Mouse (Mus musculus) intestine, embryonic 14.5 days (tissue): Measurements from ENCODE around the gene Dnajb3. TPM values are rescaled to one million over a fixed set of nuclear protein-coding genes. Genes with fewer than 3 reads are reported as not detected.
A peak's percentile ranks its signal among the peaks of the same experiment; 100 is the strongest.

ENCODE experiments used
- ATAC-seq: fragments of 200-750 bp; cut with Nextera tagmentation; replicated peaks from 2 replicates; pipeline ENCODE4 v1.8.0; 2017; ENCODE audit warnings: low read depth, moderate number of reproducible peaks, moderate TSS enrichment, moderate library complexity; ENCODE audit not compliant: low FRiP score, low TSS enrichment
- DNase-seq: peaks from one replicate; pipeline ENCODE4 v3.0.0-alpha.2; 2018; ENCODE audit warnings: low spot score
- H3K27ac ChIP-seq: fragments of 300-500 bp; sonication (generic); 2 replicates; pipeline ENCODE4 v1.5.1; 2014; ENCODE audit warnings: low read depth, mild to moderate bottlenecking, control low read depth
- H3K27me3 ChIP-seq: fragments of 300-500 bp; sonication (generic); replicated peaks from 2 replicates; pipeline ENCODE4 v1.6.1; 2014; ENCODE audit warnings: low read length, control low read depth; ENCODE audit not compliant: control insufficient read depth, insufficient read depth
- H3K36me3 ChIP-seq: fragments of 300-500 bp; sonication (generic); 2 replicates; pipeline ENCODE4 v1.6.1; 2014; ENCODE audit warnings: low read length, control low read depth; ENCODE audit not compliant: control insufficient read depth, insufficient read depth
- H3K4me1 ChIP-seq: fragments of 300-500 bp; sonication (generic); replicated peaks from 2 replicates; pipeline ENCODE4 v1.6.1; 2014; ENCODE audit warnings: low read length, control low read depth, mixed read lengths; ENCODE audit not compliant: control insufficient read depth, insufficient read depth
- H3K4me2 ChIP-seq: fragments of 300-500 bp; sonication (generic); 2 replicates; pipeline ENCODE4 v1.6.1; 2014; ENCODE audit warnings: low read length
- H3K4me3 ChIP-seq: fragments of 300-500 bp; sonication (generic); 2 replicates; pipeline ENCODE4 v1.5.1; 2014; ENCODE audit warnings: low read depth, low read length, control low read depth, mixed read lengths
- H3K9ac ChIP-seq: fragments of 300-500 bp; sonication (generic); 2 replicates; pipeline ENCODE4 v1.6.1; 2014; ENCODE audit warnings: mild to moderate bottlenecking, low read length
- H3K9me3 ChIP-seq: fragments of 300-500 bp; sonication (generic); 2 replicates; pipeline ENCODE4 v1.6.1; 2016; ENCODE audit warnings: low read length, control low read depth; ENCODE audit not compliant: control insufficient read depth
- WGBS: fragments of 180-500 bp; shearing (Covaris S2); extraction: QIAGEN DNeasy Blood & Tissue Kit; methylation state at CpG from one replicate; pipeline ENCODE4 v1.1.7; 2014; 5-methylcytosine and 5-hydroxymethylcytosine counted together
- polyA plus RNA-seq: library from polyadenylated mRNA; unstranded; fragments of >200 nt; fragmentation: Nextera tagmentation; extraction: Ambion mirVana; gene quantifications from 2 replicates; pipeline ENCODE4 v1.2.1, GENCODE M21; 2014

Gene Dnajb3
- polyA plus RNA-seq, 1 experiment from 2014 or later, result 8.0 TPM

DNA sequence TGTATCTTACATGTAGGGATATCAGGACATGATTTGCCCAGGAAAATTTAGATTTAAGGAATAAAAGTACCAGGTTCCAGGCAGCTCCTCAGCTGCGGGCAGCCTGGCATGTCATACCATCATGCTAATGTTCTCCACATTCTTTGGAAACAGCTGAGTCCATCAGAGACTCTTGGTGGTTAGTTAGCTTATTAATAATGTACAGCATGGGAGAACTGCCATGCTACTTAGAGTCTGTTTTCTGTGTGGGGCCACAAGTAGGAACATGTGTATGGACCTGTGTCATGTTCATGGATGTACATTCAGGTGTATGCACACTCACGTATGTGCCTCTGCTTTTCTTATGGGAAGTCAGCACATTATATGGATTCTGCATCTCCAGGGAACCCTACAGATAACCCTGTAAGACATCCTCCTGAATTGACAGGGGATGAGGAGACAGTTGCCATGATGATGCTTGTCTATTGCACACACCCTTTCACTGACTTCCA, 8.9 kb upstream of the Dnajb3 start:
- Histone ChIP-seq H3K4me3 (no peak overlapping the region), H3K27ac (no peak overlapping the region), H3K4me1 (no peaks in the 10 kb centered on the region), H3K36me3 (no peaks in the 10 kb centered on the region), H3K4me2 (no peak overlapping the region), H3K27me3 (no peaks in the 10 kb centered on the region), H3K9ac (no peak overlapping the region), H3K9me3 (peaks cover 53% of the 10 kb centered on the region)
- ATAC-seq (no peak), DNase-seq (no peak)
- 78% methylated on average over 2 of the region's 2 CpGs for WGBS

DNA sequence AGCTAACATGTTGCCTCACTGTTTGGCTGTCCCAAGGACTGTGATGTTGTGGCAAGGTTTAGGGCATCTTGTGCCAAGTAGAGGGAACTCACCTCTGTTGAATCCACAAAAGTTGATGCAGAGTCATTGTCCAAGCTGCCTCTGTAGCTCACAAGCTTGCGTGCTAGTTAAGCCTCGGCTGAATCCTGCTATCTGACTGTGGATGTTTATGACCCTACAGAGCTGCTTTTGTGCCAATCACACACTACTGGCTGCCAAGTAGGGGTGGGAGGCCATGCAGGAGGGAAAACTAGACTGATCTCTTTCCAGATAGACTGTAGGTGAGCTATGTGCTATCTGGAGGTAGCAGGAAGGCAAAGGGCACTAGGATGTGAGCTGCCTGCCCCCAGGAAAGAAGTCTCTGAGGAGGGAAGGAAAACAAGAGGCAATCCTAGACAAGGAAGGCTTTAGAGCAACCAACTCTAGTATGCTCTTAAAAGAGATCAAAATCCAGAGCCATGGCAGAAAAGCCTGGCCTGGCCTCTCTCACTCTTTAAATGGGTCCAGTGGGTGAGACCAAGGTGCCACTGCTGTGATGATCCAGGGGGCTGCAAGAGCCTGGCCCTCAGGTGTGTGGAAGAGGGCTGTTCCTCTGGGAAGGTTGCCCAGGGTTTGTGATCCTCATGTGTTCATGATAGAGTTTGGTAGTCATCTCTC, 8.3 kb upstream of the Dnajb3 start:
- no peak overlapping the region for H3K4me2 ChIP-seq
- no peak overlapping the region for H3K4me3 ChIP-seq
- WGBS, result 79% methylated on average over 2 of the region's 2 CpGs
- H3K9ac ChIP-seq, result no peak overlapping the region
- no peak overlapping the region for H3K27ac ChIP-seq
- peak; percentile 62 for DNase-seq
- no peaks in the 10 kb centered on the region for H3K27me3 ChIP-seq
- no peaks in the 10 kb centered on the region for H3K4me1 ChIP-seq
- ATAC-seq, result 0 out of 2 replicates have a peak, but pooled peaks have one; percentile 7
- H3K36me3 ChIP-seq, result no peaks in the 10 kb centered on the region
- H3K9me3 ChIP-seq, result peaks cover 53% of the 10 kb centered on the region

DNA sequence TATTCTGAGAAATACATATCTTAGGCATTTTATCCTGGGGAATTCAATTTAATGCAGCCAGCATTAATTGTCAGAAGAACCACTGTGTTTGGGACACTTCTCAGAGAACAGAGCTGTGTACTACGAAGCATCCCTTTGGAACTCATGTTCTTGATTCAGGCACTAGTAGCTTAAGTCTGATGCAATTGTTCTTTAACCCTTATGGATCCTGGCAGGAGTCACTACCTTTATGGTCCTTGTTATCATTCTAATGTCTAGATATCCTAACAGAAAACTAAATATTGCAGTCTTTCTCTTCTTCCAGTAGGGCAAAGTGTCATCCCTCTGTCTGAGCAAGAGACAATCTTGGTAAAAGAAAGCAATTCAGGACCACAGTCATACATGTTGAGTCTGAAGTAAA, 7.5 kb upstream of the Dnajb3 start:
- Histone ChIP-seq H3K4me2 (no peak overlapping the region), H3K4me1 (no peaks in the 10 kb centered on the region), H3K36me3 (no peaks in the 10 kb centered on the region), H3K9me3 (peaks cover 53% of the 10 kb centered on the region), H3K4me3 (no peak overlapping the region), H3K9ac (no peak overlapping the region), H3K27ac (no peak overlapping the region), H3K27me3 (no peaks in the 10 kb centered on the region)
- WGBS, result 73% methylated on average over 1 of the region's 1 CpGs
- DNase-seq (no peak), ATAC-seq (no peak)

DNA sequence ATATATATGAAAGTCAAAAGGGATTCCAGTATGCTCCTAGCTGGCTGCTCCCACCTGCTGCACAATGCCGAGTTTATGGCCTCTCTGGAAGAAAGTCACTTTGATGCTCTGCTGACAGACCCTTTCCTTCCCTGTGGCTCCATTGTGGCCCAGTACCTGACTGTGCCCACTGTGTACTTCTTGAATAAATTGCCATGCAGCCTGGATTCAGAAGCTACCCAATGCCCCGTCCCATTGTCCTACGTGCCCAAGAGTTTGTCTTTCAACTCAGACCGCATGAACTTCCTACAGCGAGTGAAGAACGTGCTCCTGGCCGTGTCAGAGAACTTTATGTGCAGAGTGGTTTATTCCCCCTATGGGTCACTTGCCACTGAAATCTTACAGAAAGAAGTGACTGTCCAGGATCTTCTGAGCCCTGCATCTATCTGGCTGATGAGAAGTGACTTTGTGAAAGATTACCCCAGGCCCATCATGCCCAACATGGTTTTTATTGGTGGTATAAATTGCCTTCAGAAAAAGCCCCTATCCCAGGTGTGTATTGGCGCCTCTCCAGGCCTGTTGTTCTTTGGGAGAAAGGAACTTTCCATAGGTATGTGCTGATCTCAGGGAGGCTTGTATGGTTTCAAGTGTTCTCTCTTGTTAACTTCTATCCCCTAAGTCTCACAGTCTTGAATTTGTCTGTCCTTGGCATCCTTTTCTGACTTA, 6.9 kb upstream of the Dnajb3 start:
- no peak overlapping the region for H3K4me2 ChIP-seq
- H3K27ac ChIP-seq, result no peak overlapping the region
- no peak overlapping the region for H3K4me3 ChIP-seq
- no peaks in the 10 kb centered on the region for H3K36me3 ChIP-seq
- 60% methylated on average over 8 of the region's 8 CpGs for WGBS
- H3K4me1 ChIP-seq, result no peaks in the 10 kb centered on the region
- H3K9ac ChIP-seq, result no peak overlapping the region
- H3K27me3 ChIP-seq, result no peaks in the 10 kb centered on the region
- peak; percentile 52 for DNase-seq
- ATAC-seq, result no peak
- H3K9me3 ChIP-seq, result peaks cover 51% of the 10 kb centered on the region

DNA sequence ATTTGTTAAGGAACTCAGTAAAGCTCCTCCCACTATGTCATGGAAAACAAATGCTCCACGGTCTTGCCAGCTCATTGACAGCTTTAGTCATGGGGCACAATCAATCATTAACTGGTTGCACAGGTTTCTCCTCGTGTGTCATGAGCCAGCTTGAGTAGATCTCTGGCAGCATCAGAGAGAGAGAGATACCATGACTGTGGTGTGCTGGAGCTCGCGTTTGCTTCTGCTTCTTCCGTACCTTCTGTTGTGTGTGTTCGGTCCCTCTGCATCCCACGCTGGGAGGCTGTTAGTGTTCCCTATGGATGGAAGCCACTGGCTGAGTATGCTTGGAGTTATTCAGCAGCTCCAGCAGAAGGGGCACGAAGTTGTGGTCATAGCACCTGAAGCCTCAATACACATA, 6.2 kb upstream of the Dnajb3 start, which contains the start of gene Ugt1a1:
TSS of gene Ugt1a1 (plus strand) at position 148 of the 400 bp plus-strand sequence.
- DNase-seq (peak; percentile 65), ATAC-seq (peak; percentile 14)
- no peaks in the 10 kb centered on the region for H3K36me3 ChIP-seq
- H3K27ac ChIP-seq, result no peak within 1 kb of the TSS
- peaks cover 46% of the 10 kb centered on the region for H3K9me3 ChIP-seq
- H3K9ac ChIP-seq, result no peak within 1 kb of the TSS
- 67% methylated on average over 8 of the region's 8 CpGs for WGBS
- H3K4me1 ChIP-seq, result no peaks in the 10 kb centered on the region
- no peak within 1 kb of the TSS for H3K4me2 ChIP-seq
- H3K4me3 ChIP-seq, result no peak within 1 kb of the TSS
- H3K27me3 ChIP-seq, result no peaks in the 10 kb centered on the region

DNA sequence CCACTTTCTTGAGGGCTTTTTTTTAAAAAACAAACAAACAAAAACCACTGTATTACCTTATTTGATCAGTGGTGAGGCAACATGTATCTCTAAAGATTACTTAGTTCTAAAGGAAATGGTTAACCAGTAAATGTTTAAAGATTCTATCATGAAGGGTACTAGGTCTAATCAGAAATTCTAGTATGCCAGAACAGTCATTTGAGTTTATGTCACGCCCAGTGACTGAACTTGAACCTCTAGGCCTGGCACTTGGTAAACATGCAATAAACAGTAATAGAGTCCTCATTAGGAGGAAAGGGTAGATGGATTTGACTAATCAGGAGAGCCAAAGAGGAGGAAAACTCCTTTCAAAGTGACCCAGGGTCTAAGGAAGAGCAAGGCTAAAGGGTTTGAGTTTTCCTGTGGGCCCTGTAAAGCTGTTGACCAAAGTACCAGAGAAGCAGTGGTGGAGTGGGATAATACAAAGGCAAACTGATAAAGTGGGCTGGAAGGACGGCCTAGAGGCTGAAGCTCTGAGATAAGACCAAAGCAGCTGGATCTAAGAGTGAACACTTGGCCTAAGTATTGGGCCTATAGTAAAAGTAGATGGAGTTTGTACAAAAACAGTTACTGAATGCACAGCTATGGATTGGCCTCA, 1.4 kb upstream of the Dnajb3 start:
- H3K9ac ChIP-seq, result no peak overlapping the region
- peaks cover 7% of the 10 kb centered on the region; the same call in 1 of the 2 replicates for H3K4me1 ChIP-seq
- no peak for ATAC-seq
- no peak overlapping the region for H3K27ac ChIP-seq
- no peaks in the 10 kb centered on the region for H3K27me3 ChIP-seq
- DNase-seq, result no peak
- no peaks in the 10 kb centered on the region for H3K36me3 ChIP-seq
- H3K4me2 ChIP-seq, result no peak overlapping the region
- H3K9me3 ChIP-seq, result peaks cover 11% of the 10 kb centered on the region
- no peak overlapping the region for H3K4me3 ChIP-seq
- WGBS, result 70% methylated on average over 2 of the region's 2 CpGs

DNA sequence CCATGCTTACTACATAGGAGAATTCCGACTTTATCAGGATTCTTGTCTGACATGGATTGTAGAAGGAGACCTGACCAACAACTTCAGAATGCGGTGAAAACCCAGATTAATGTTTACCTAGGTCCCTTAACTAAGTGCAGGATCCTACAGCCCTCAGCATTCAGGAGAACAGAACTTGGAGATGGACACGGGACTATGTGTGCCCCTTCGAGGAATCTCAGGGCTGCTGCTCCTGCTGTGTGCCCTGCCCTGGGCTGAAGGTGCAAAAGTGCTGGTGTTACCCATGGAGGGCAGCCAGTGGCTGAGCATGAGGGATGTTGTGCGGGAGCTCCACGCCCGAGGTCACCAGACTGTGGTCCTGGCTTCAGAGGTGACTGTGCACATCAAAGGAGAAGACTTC, 5.1 kb downstream of the Dnajb3 start, which contains the start of gene Ugt1a2:
TSS of gene Ugt1a2 (plus strand) at position 146 of the 400 bp plus-strand sequence.
- H3K4me1 ChIP-seq, result peaks cover 5% of the 10 kb centered on the region; the same call in 1 of the 2 replicates
- no peaks in the 10 kb centered on the region for H3K27me3 ChIP-seq
- H3K36me3 ChIP-seq, result no peaks in the 10 kb centered on the region
- no peak within 1 kb of the TSS for H3K4me2 ChIP-seq
- WGBS, result 70% methylated on average over 7 of the region's 7 CpGs
- ATAC-seq, result no peak
- no peak for DNase-seq
- peaks cover 4% of the 10 kb centered on the region; the same call in 1 of the 2 replicates for H3K9me3 ChIP-seq
- no peak within 1 kb of the TSS for H3K27ac ChIP-seq
- H3K4me3 ChIP-seq, result no peak within 1 kb of the TSS
- H3K9ac ChIP-seq, result no peak within 1 kb of the TSS

DNA sequence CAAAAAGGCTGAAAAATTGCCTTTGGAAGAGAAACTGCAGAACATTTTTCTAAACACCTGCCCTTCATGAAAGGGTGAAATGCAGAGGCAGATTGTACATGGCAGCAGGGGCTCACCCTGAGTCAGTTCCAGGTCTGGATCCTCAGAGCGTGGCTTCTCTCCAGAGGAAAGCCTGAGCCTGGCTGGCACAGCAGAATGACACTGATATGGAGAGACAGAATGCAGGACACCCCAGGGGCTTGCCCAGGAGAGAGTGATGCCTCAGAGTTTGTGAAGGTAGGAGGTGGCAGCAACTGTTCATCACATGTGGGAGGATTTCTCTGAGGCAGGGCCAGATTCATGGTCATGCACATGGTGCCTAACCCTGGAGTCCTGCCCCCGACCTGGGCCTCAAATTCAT, 5.6 kb downstream of the Dnajb3 start:
- Histone ChIP-seq H3K4me3 (no peak overlapping the region), H3K27ac (no peak overlapping the region), H3K4me1 (peaks cover under 1% of the 10 kb centered on the region; the same call in 1 of the 2 replicates), H3K36me3 (no peaks in the 10 kb centered on the region), H3K4me2 (no peak overlapping the region), H3K27me3 (no peaks in the 10 kb centered on the region), H3K9me3 (peaks cover 4% of the 10 kb centered on the region; the same call in 1 of the 2 replicates), H3K9ac (no peak overlapping the region)
- ATAC-seq (no peak), DNase-seq (no peak)
- WGBS, result 54% methylated on average over 2 of the region's 2 CpGs
